Comparison of ENCODE assay signal across 9 mouse cellular contexts in genomic region chr10:61928725-61929651, GRCm38 (mm10). TPM values are rescaled to one million over a fixed set of nuclear protein-coding genes. Genes with fewer than 3 reads are reported as not detected.
A peak's percentile ranks its signal among the peaks of the same experiment; 100 is the strongest.
DNase-seq lines count a peak whose midpoint lies in the region; ATAC-seq lines count a peak whose summit lies in the region.
"Had no signal": no experiment of that assay in that cellular context is flagged by ENCODE, and none has a peak within 500 bp of the region (broad histone marks: within the 10 kb centered on the region; RNA-seq: fewer than 3 reads in every experiment).

No protein-coding gene starts in this region.

- 10% methylated on average over 24 of the region's 24 CpGs for WGBS in hindbrain, embryonic 10.5 days
- 7% methylated on average over 24 of the region's 24 CpGs for WGBS in limb, embryonic 12.5 days
- 13% methylated on average over 24 of the region's 24 CpGs for WGBS in midbrain, embryonic 16.5 days

- H3K36me3 ChIP-seq in megakaryocyte, embryonic 14.5 days (replicated peaks; ENCODE audit: low read length): no peaks in the 10 kb centered on the region
- no peaks in the 10 kb centered on the region for H3K36me3 ChIP-seq in hindbrain, embryonic 10.5 days
- H3K36me3 ChIP-seq in limb, embryonic 12.5 days: no peaks in the 10 kb centered on the region
- no peaks in the 10 kb centered on the region for H3K36me3 ChIP-seq in midbrain, embryonic 16.5 days (ENCODE audit: control insufficient read depth, insufficient read depth, low read length)
- H3K36me3 ChIP-seq: G1E had no signal

- H3K4me1 ChIP-seq in megakaryocyte, embryonic 14.5 days: peaks cover 19% of the 10 kb centered on the region
- H3K4me1 ChIP-seq in hindbrain, embryonic 10.5 days (replicated peaks): peaks cover 45% of the 10 kb centered on the region
- H3K4me1 ChIP-seq in limb, embryonic 12.5 days (replicated peaks): peaks cover 26% of the 10 kb centered on the region
- no peaks in the 10 kb centered on the region for H3K4me1 ChIP-seq in midbrain, embryonic 16.5 days (ENCODE audit: control insufficient read depth, insufficient read depth, low read length)

- H3K4me3 ChIP-seq in megakaryocyte, embryonic 14.5 days (replicated peaks): peak overlapping the region; percentile 53
- peak overlapping the region; percentile 36 for H3K4me3 ChIP-seq in hindbrain, embryonic 10.5 days
- no peak overlapping the region for H3K4me3 ChIP-seq in limb, embryonic 12.5 days (replicated peaks)
- no peak overlapping the region for H3K4me3 ChIP-seq in midbrain, embryonic 16.5 days (ENCODE audit: low read depth, low read length)

- no peak for ATAC-seq in megakaryocyte, adult 5-6 weeks (ENCODE audit: poor library complexity, severe bottlenecking)
- ATAC-seq in limb, embryonic 12.5 days (ENCODE audit: insufficient number of reproducible peaks, insufficient read depth, low FRiP score, low TSS enrichment, low read depth): peak; percentile 63; the same call in 1 of the 2 replicates
- ATAC-seq in midbrain, embryonic 16.5 days: no peak; the same call in 1 of the 2 replicates

- peak overlapping the region; percentile 81 for H3K27ac ChIP-seq in hindbrain, embryonic 10.5 days
- peak overlapping the region; percentile 67 for H3K27ac ChIP-seq in limb, embryonic 12.5 days
- H3K27ac ChIP-seq in midbrain, embryonic 16.5 days (ENCODE audit: low read length): no peak overlapping the region

- H3K27me3 ChIP-seq in megakaryocyte, embryonic 14.5 days (replicated peaks): peaks cover 38% of the 10 kb centered on the region
- peaks cover 25% of the 10 kb centered on the region for H3K27me3 ChIP-seq in hindbrain, embryonic 10.5 days (ENCODE audit: insufficient read depth, poor library complexity, severe bottlenecking)
- H3K27me3 ChIP-seq in limb, embryonic 12.5 days: no peaks in the 10 kb centered on the region
- no peaks in the 10 kb centered on the region for H3K27me3 ChIP-seq in midbrain, embryonic 16.5 days (ENCODE audit: control insufficient read depth, insufficient read depth, low read depth, low read length)

- 0 out of 2 replicates have a peak overlapping the region, but pooled peaks have one; percentile 34 for H3K9ac ChIP-seq in limb, embryonic 12.5 days (replicated peaks)
- H3K9ac ChIP-seq in midbrain, embryonic 16.5 days (ENCODE audit: low read depth, low read length): no peak overlapping the region

- H3K9me3 ChIP-seq in megakaryocyte, embryonic 14.5 days: peaks cover 28% of the 10 kb centered on the region
- H3K9me3 ChIP-seq in hindbrain, embryonic 10.5 days: no peaks in the 10 kb centered on the region
- no peaks in the 10 kb centered on the region for H3K9me3 ChIP-seq in limb, embryonic 12.5 days
- no peaks in the 10 kb centered on the region for H3K9me3 ChIP-seq in midbrain, embryonic 16.5 days (replicated peaks; ENCODE audit: control insufficient read depth, low read length, poor library complexity, severe bottlenecking)
- H3K9me3 ChIP-seq: G1E had no signal

- H3K4me2 ChIP-seq in limb, embryonic 12.5 days: peak overlapping the region; percentile 40
- peak overlapping the region; percentile 5; the same call in 1 of the 2 replicates for H3K4me2 ChIP-seq in midbrain, embryonic 16.5 days (ENCODE audit: low read length)

- peak; percentile 66 for DNase-seq in hindbrain, embryonic 10.5 days (ENCODE audit: low spot score)
- no peak for DNase-seq in urinary bladder, adult 2 months (ENCODE audit: low spot score)
- DNase-seq in frontal cortex, adult 2 months (ENCODE audit: extremely low spot score in 1 of 2, low spot score in 1 of 2): no peak
- DNase-seq in right cerebral cortex, postnatal 36 days (ENCODE audit: low spot score in 2 of 2): no peak

RNA-seq across cellular contexts. Expression of gene Col13a1, which starts 49.9 kb away (rescaled TPM):
- polyA plus RNA-seq in megakaryocyte, embryonic 14.5 days (2012; ENCODE audit: insufficient read depth, low replicate concordance): not detected in 2 replicates
- total RNA-seq in megakaryocyte, adult 5-6 weeks (2015): not detected in 2 replicates
- total RNA-seq in megakaryocyte, adult 5-6 weeks (2017): not detected in 2 replicates
- 1.9 and 2.5 TPM in 2 replicates for polyA plus RNA-seq in hindbrain, embryonic 10.5 days (2016; fragmentation: Nextera tagmentation; extraction: Ambion mirVana)
- 3.0 and 3.9 TPM in 2 replicates for polyA plus RNA-seq in limb, embryonic 12.5 days (2016; fragmentation: Nextera tagmentation; extraction: Ambion mirVana)
- 1.2 and 1.5 TPM in 2 replicates for polyA plus RNA-seq in midbrain, embryonic 16.5 days (2015; fragmentation: Nextera tagmentation; extraction: Ambion mirVana)
- 0.40 and 0.52 TPM in 2 replicates for polyA plus RNA-seq in urinary bladder, adult 2 months (2012; rRNA removed)
- polyA plus RNA-seq in frontal cortex, adult 2 months (2012; rRNA removed): 1.3 and 1.4 TPM in 2 replicates
- polyA plus RNA-seq: G1E had no signal

Comparison
In these comparisons a context has a peak if more than half of its experiments do, and no peak if none do; other contexts are left out.
1. H3K4me3 ChIP-seq: peak in megakaryocyte, embryonic 14.5 days (single experiment) and hindbrain, embryonic 10.5 days (single experiment); none in limb, embryonic 12.5 days (single experiment) and midbrain, embryonic 16.5 days (single experiment).